Mouse (Mus musculus) mammary gland, adult 2 months (tissue): ENCODE data around the gene Ngb. TPM values are rescaled to one million over a fixed set of nuclear protein-coding genes. Genes with fewer than 3 reads are reported as not detected.

Source experiments
- polyA plus RNA-seq: library from polyadenylated mRNA; depleted of rRNA; stranded (reverse); fragments of >200 nt; gene quantifications from 2 replicates; pipeline ENCODE4 v1.2.3, GENCODE M21; 2012; ENCODE audit warnings: low replicate concordance; rRNA removed

The Ngb gene
- 0.45 and 0.52 TPM in 2 replicates for polyA plus RNA-seq

DNA sequence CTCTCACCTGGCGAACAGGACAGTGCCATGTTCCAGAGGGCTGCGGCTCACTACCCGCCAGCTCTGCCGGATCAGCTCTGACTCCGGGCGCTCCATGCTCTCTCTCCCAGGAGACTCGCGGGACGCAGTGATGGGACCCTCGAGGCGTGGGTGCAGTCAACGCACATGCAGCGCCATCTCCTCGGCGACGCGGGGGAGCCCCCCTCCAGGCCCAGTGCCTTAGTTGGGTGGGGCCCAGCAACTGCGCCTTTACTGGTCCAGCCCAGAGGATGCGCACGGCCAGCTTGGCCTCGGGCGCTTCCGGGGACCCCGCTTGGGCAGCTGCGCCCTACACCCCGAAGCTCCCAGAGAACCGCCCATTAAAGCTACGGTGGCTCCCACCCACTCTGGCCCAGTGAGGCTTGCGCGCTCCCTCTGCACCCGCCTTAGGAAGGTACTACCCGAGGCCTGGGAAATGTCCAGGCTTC is at the start of gene Ngb:
Gene Ngb, minus strand, starts transcription at position 375 of the 467 bp plus-strand sequence.

DNA sequence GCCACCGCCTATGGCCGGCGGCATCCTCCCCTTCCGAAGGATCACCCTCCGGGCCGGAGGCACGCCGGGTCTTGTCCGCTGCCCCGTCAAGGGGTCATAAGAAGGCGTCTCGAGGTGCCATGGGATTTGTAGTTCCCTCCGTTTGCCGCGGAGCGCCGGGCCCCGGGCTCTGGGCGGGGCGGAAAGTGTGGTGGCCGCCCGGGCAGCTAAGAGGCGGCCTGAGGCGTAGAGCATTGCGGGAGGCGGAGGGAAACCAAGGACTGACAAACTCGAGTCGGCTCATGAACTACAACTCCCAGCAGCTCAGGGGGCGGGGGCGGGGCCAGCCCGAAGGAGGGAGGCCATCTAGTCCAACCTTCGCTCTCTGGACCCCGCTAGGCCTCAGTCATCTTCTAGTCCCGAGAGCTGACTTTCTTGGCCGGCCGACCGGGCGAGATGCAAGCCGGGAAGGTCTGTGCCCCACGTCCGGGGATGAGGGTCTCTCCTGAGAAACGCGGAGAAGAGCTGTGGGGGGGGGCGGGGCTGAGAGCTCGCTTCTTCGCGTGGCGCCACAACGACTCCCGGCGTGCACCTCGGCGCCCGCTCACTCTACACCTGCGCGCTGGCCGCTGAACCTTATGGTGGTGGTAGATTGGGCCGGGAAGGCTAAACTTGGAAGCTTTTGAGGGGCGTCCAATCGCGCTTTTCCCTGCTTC is 45.2 kb upstream of the Ngb start, which contains the start of gene Pomt2:
Gene Pomt2, minus strand, starts transcription at position 574 of the 695 bp plus-strand sequence.

DNA sequence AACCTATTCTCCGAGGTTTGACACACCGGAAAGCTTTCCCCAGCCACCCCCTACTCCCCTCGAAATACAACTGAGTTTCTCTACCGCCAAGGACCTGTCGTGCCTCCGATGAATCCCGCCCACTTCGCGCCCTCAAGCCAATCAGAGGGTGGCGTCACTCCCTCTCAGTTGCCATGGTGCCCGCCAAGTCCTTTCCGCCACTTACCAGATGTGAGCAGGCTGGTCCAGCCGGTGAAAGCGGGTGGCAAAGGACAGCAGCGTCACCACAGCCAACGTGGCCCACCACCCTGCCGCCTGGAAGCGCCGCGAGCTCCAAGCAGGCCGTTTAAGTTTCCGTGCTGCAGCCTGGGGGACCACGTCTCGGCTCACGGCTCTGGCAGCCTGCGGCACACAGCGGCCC is 44.6 kb upstream of the Ngb start, which contains the start of gene Gstz1:
Gene Gstz1, plus strand, starts transcription at position 200 of the 400 bp plus-strand sequence.

Other genes with a start within 250 kb of the Ngb start
- gene Irf2bpl, start 217.7 kb downstream of the Ngb start, polyA plus RNA-seq, result 30.2 and 94.8 TPM in 2 replicates
- 30.2 and 36.1 TPM in 2 replicates for gene Cipc, start 155.5 kb downstream of the Ngb start, polyA plus RNA-seq
- gene Zdhhc22, start 112.1 kb downstream of the Ngb start, polyA plus RNA-seq, result not detected in 2 replicates
- gene Tmem63c, start 81.2 kb downstream of the Ngb start, polyA plus RNA-seq, result 0.04 and 0.14 TPM in 2 replicates
- 350 and 667 TPM in 2 replicates for gene Gstz1, start 44.6 kb upstream of the Ngb start, polyA plus RNA-seq
- gene Pomt2, start 45.4 kb upstream of the Ngb start, polyA plus RNA-seq, result 11.8 and 20.6 TPM in 2 replicates
- gene Samd15, start 97.2 kb upstream of the Ngb start, polyA plus RNA-seq, result not detected in 2 replicates
- gene Tmed8, start 97.9 kb upstream of the Ngb start, polyA plus RNA-seq, result 5.1 and 8.2 TPM in 2 replicates
- 0.73 and 1.2 TPM in 2 replicates for gene Noxred1, start 136.2 kb upstream of the Ngb start, polyA plus RNA-seq
- 21.4 and 56.2 TPM in 2 replicates for gene Vipas39, start 163.7 kb upstream of the Ngb start, polyA plus RNA-seq
- gene Ahsa1, start 163.9 kb upstream of the Ngb start, polyA plus RNA-seq, result 34.0 and 47.0 TPM in 2 replicates
- 0.62 and 1.4 TPM in 2 replicates for gene Ism2, start 197.2 kb upstream of the Ngb start, polyA plus RNA-seq